Mouse (Mus musculus) spleen, adult 2 months (tissue): ENCODE results near the gene Dtx4.

Experiments
- CTCF ChIP-seq: fragments of 200-500 bp; IDR thresholded peaks from 2 replicates; pipeline ENCODE4 v1.5.1; 2011; ENCODE audit warnings: mild to moderate bottlenecking, inconsistent platforms; ENCODE audit not compliant: insufficient read depth, insufficient read length, insufficient replicate concordance; ENCODE audit errors: extremely low read depth
- POLR2A ChIP-seq: fragments of 200-500 bp; IDR thresholded peaks from 2 replicates; pipeline ENCODE4 v1.6.1; 2011; ENCODE audit warnings: low read depth, low read length, inconsistent platforms

DNA sequence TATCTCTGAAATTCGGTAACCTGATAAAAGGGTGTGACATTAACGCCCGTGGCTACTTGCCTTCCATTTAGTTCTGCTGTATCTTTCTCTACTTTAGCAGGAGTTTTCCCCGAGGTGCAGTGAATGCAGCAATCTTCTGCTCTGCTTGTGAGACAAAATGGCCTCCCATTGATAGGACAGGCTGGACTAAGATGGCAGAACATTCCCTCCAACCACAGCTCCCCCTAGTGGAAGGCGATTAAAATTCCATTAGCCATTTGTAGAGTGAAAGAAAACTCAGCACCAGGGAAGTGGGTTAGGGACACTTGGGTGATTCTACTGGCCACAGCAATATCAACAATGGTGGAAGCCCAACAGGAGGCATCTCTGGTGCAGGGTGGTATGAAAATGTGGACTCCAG, 33.8 kb downstream of the Dtx4 start:
- TF ChIP-seq CTCF (no peak), POLR2A (no peak)
